In the genomic region with DNA sequence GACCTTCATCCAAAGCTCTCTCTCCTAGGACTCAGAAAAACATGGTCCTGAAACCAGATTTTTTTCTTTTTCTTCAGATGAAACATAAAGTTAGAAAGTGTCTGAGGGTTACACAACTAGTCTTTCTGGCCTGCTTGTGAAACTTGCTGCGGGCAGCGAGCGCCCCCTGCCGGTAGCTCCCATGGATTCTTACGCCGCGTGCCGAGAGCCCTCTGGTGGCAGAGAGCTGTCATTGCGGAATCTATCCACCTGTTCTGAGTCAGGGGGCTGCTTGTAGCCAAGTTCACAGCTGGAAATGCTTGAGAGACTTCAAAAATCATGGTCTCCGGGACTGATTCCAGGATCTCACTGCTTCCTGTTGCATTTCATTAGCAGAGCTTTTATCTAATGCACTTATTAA, we compare ENCODE assay signal across 8 mouse cellular contexts.
DNase-seq lines count a peak whose midpoint lies in the region; ATAC-seq and TF ChIP-seq lines count a peak whose summit lies in the region.

No protein-coding gene starts in this region.

- H3K36me3 ChIP-seq in neural tube, embryonic 15.5 days, result no peaks in the 10 kb centered on the region
- H3K36me3 ChIP-seq in kidney, adult 2 months (ENCODE audit: control insufficient read depth, insufficient read depth, low read length), result no peaks in the 10 kb centered on the region
- no peaks in the 10 kb centered on the region for H3K36me3 ChIP-seq in limb, embryonic 10.5 days

- TF ChIP-seq CTCF in kidney, adult 2 months (conservative IDR thresholded peaks at IDR 0.05; ENCODE audit: insufficient read depth, insufficient read length, low read depth, low read length), result peak; percentile 100

- no peaks in the 10 kb centered on the region for H3K9me3 ChIP-seq in neural tube, embryonic 15.5 days (replicated peaks)
- no peaks in the 10 kb centered on the region for H3K9me3 ChIP-seq in limb, embryonic 10.5 days (replicated peaks)

- H3K4me2 ChIP-seq in neural tube, embryonic 15.5 days, result no peak overlapping the region

- peaks cover 9% of the 10 kb centered on the region; the same call in 1 of the 2 replicates for H3K4me1 ChIP-seq in neural tube, embryonic 15.5 days
- no peaks in the 10 kb centered on the region for H3K4me1 ChIP-seq in kidney, adult 2 months (ENCODE audit: control insufficient read depth, insufficient read depth, low read length)
- peaks cover 15% of the 10 kb centered on the region for H3K4me1 ChIP-seq in limb, embryonic 10.5 days

- TF ChIP-seq POLR2A in kidney, adult 2 months (IDR thresholded peaks at IDR 0.05; ENCODE audit: low read depth, low read length), result no peak

- no peak overlapping the region for H3K4me3 ChIP-seq in neural tube, embryonic 15.5 days (replicated peaks)
- H3K4me3 ChIP-seq in kidney, adult 2 months (ENCODE audit: insufficient read depth, low read depth, low read length), result no peak overlapping the region
- no peak overlapping the region for H3K4me3 ChIP-seq in limb, embryonic 10.5 days

- DNase-seq in neural tube, embryonic 10.5 days (ENCODE audit: extremely low spot score, low spot score), result peak; percentile 92
- peak; percentile 93 to 94 for DNase-seq in cerebellum, postnatal 25 days
- DNase-seq in gastrocnemius, adult 8-10 months (ENCODE audit: low spot score in 2 of 2), result peak; percentile 62 to 72
- DNase-seq in kidney, adult 2 months, result peak; percentile 83
- peak; percentile 96 for DNase-seq in limb, embryonic 10.5 days (ENCODE audit: low spot score)
- peak; percentile 75 for DNase-seq in ovary, postnatal 10 days (ENCODE audit: low spot score)
- DNase-seq in thymus, postnatal 10 days (ENCODE audit: low spot score in 2 of 2), result peak; percentile 14 to 74

- no peaks in the 10 kb centered on the region for H3K27me3 ChIP-seq in neural tube, embryonic 15.5 days (replicated peaks)
- H3K27me3 ChIP-seq in kidney, adult 2 months (replicated peaks; ENCODE audit: control insufficient read depth, insufficient read depth, low read length), result no peaks in the 10 kb centered on the region
- no peaks in the 10 kb centered on the region for H3K27me3 ChIP-seq in limb, embryonic 10.5 days (ENCODE audit: low read depth, poor library complexity, severe bottlenecking)

- H3K27ac ChIP-seq in neural tube, embryonic 15.5 days (replicated peaks), result no peak overlapping the region
- no peak overlapping the region for H3K27ac ChIP-seq in kidney, adult 2 months (ENCODE audit: insufficient read depth, low read depth, low read length)
- H3K27ac ChIP-seq in limb, embryonic 10.5 days, result no peak overlapping the region

- no peak overlapping the region for H3K9ac ChIP-seq in neural tube, embryonic 15.5 days (replicated peaks)

- no peak for ATAC-seq in neural tube, embryonic 15.5 days (ENCODE audit: low FRiP score)

- WGBS in neural tube, embryonic 15.5 days, result 2% methylated on average over 10 of the region's 10 CpGs
- under 1% methylated on average over 10 of the region's 10 CpGs for WGBS in kidney, adult 2 months
- 2% methylated on average over 10 of the region's 10 CpGs for WGBS in limb, embryonic 10.5 days

Comparison
In these comparisons a context has a peak if more than half of its experiments do, and no peak if none do; other contexts are left out.
1. DNase-seq: peak in every context shown above with its lines; median percentile 96 in limb, embryonic 10.5 days; 94 in cerebellum, postnatal 25 days; 92 in neural tube, embryonic 10.5 days; 83 in kidney, adult 2 months; 75 in ovary, postnatal 10 days; 67 in gastrocnemius, adult 8-10 months; 44 in thymus, postnatal 10 days.